24 mouse cellular contexts compared by ENCODE assay signal in the genomic region with DNA sequence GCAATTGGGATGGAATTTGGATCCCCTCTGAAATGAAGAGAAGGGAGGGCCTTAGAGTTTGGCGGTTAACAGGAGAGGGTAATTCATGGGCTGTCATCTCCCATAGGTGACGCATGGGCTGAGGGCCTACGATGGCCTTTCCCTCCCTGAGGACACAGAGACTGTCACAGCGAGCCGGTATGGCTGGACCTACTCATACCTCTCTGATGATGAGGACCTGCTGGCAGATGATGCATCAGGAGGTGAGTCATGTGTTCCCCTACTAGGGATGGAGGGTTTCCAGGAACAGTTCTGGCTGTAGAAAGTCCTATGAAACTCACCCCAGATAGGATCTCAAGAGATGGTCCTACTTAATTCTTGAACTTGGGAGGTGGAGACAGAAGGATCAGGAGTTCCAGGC. TPM values are rescaled to one million over a fixed set of nuclear protein-coding genes. Genes with fewer than 3 reads are reported as not detected.
DNase-seq lines count a peak whose midpoint lies in the region; ATAC-seq and TF ChIP-seq lines count a peak whose summit lies in the region.
"Had no signal": no experiment of that assay in that cellular context is flagged by ENCODE, and none has a peak within 500 bp of the region (broad histone marks: within the 10 kb centered on the region; RNA-seq: fewer than 3 reads in every experiment).

No protein-coding gene starts in this region.

- TF ChIP-seq EP300 in heart, postnatal 0 days (IDR thresholded peaks at IDR 0.05; ENCODE audit: low read depth), result no peak

- TF ChIP-seq POLR2A in myocyte (IDR thresholded peaks at IDR 0.05; ENCODE audit: insufficient read length, low read depth), result no peak

- peaks cover 66% of the 10 kb centered on the region for H3K79me2 ChIP-seq in myocyte (ENCODE audit: control insufficient read depth, insufficient read depth)

- H3K4me2 ChIP-seq in heart, postnatal 0 days (ENCODE audit: low read depth, low read length), result no peak overlapping the region
- no peak overlapping the region for H3K4me2 ChIP-seq in heart, embryonic 11.5 days
- peak overlapping the region; percentile 7 for H3K4me2 ChIP-seq in myocyte (ENCODE audit: low read depth)
- no peak overlapping the region for H3K4me2 ChIP-seq in liver, embryonic 12.5 days
- H3K4me2 ChIP-seq: limb, embryonic 12.5 days; stomach, embryonic 15.5 days had no signal

- CTCF ChIA-PET in Patski (lab: Charles Lee), result no interaction called here

- peaks cover 46% of the 10 kb centered on the region for H3K36me3 ChIP-seq in heart, postnatal 0 days (replicated peaks; ENCODE audit: control insufficient read depth, insufficient read depth, low read length)
- peaks cover 14% of the 10 kb centered on the region for H3K36me3 ChIP-seq in heart, embryonic 11.5 days (ENCODE audit: control insufficient read depth, insufficient read depth, low read length)
- H3K36me3 ChIP-seq in myocyte (ENCODE audit: control insufficient read depth, insufficient read depth), result peaks cover 9% of the 10 kb centered on the region
- peaks cover 15% of the 10 kb centered on the region; the same call in 1 of the 2 replicates for H3K36me3 ChIP-seq in liver, embryonic 12.5 days
- H3K36me3 ChIP-seq: G1E had no signal

- H3K4me1 ChIP-seq in heart, postnatal 0 days (ENCODE audit: control insufficient read depth, insufficient read depth), result peaks cover 63% of the 10 kb centered on the region
- peaks cover 53% of the 10 kb centered on the region for H3K4me1 ChIP-seq in heart, embryonic 11.5 days (ENCODE audit: control insufficient read depth, insufficient read depth, low read length)
- peaks cover 27% of the 10 kb centered on the region for H3K4me1 ChIP-seq in liver, embryonic 12.5 days

- no peak overlapping the region for H3ac ChIP-seq in myocyte (ENCODE audit: control insufficient read depth, insufficient read length)

- H3K4me3 ChIP-seq in heart, postnatal 0 days (ENCODE audit: low read depth, low read length), result no peak overlapping the region
- H3K4me3 ChIP-seq in heart, embryonic 11.5 days (ENCODE audit: low read depth, low read length), result no peak overlapping the region
- H3K4me3 ChIP-seq in myocyte, result no peak overlapping the region
- no peak overlapping the region for H3K4me3 ChIP-seq in liver, embryonic 12.5 days
- H3K4me3 ChIP-seq: limb, embryonic 12.5 days; midbrain, embryonic 10.5 days; stomach, embryonic 15.5 days had no signal

- POLR2A ChIA-PET in Patski (lab: Charles Lee), result no interaction called here

- WGBS in heart, postnatal 0 days, result 41% methylated on average over 5 of the region's 5 CpGs
- WGBS in heart, embryonic 11.5 days (ENCODE audit: insufficient replicate concordance), result 73% methylated on average over 5 of the region's 5 CpGs
- 86% methylated on average over 5 of the region's 5 CpGs for WGBS in liver, embryonic 12.5 days (ENCODE audit: insufficient replicate concordance)

- H3K9me3 ChIP-seq in heart, postnatal 0 days (replicated peaks; ENCODE audit: control insufficient read depth, low read length), result no peaks in the 10 kb centered on the region
- H3K9me3 ChIP-seq in heart, embryonic 11.5 days (replicated peaks; ENCODE audit: control insufficient read depth, low read length), result no peaks in the 10 kb centered on the region
- H3K9me3 ChIP-seq in liver, embryonic 12.5 days (replicated peaks), result no peaks in the 10 kb centered on the region
- H3K9me3 ChIP-seq: G1E; limb, embryonic 12.5 days; midbrain, embryonic 10.5 days; stomach, embryonic 15.5 days had no signal

- H3K27ac ChIP-seq in heart, postnatal 0 days (ENCODE audit: low read depth), result peak overlapping the region; percentile 56
- no peak overlapping the region for H3K27ac ChIP-seq in heart, embryonic 11.5 days (ENCODE audit: low read depth, low read length)
- H3K27ac ChIP-seq in liver, embryonic 12.5 days, result no peak overlapping the region
- H3K27ac ChIP-seq: stomach, embryonic 15.5 days had no signal

- DNase-seq in cerebellum, adult 11-12 months, result peak; percentile 12
- DNase-seq in cerebellum, postnatal 14 days, result no peak
- DNase-seq in heart, postnatal 0 days (ENCODE audit: low spot score), result no peak
- no peak for DNase-seq in Patski (ENCODE audit: low read depth, low spot score)
- DNase-seq in MN1 (ENCODE audit: low spot score), result no peak
- DNase-seq: B cell, adult 2 months; gastrocnemius, postnatal 14 days; kidney, adult 9 months; lung, adult 18-20 months; lung, postnatal 36 days; thymus, postnatal 14 days had no signal

- H3K27me3 ChIP-seq in heart, postnatal 0 days (ENCODE audit: control insufficient read depth, insufficient read depth, low read length), result no peaks in the 10 kb centered on the region
- no peaks in the 10 kb centered on the region for H3K27me3 ChIP-seq in heart, embryonic 11.5 days (ENCODE audit: control insufficient read depth, insufficient read depth, low read length)
- H3K27me3 ChIP-seq in Patski (no peaks in the 10 kb centered on the region), myocyte (ENCODE audit: control insufficient read depth, insufficient read depth, insufficient read length) (no peaks in the 10 kb centered on the region)
- H3K27me3 ChIP-seq in liver, embryonic 12.5 days (replicated peaks), result no peaks in the 10 kb centered on the region
- H3K27me3 ChIP-seq: limb, embryonic 12.5 days; stomach, embryonic 15.5 days had no signal

- 0 out of 2 replicates have a peak overlapping the region, but pooled peaks have one; percentile 4 for H3K9ac ChIP-seq in heart, postnatal 0 days (replicated peaks; ENCODE audit: low read depth, low read length)
- H3K9ac ChIP-seq in heart, embryonic 11.5 days (ENCODE audit: low read depth, low read length), result no peak overlapping the region
- H3K9ac ChIP-seq in liver, embryonic 12.5 days, result no peak overlapping the region
- H3K9ac ChIP-seq: limb, embryonic 12.5 days; stomach, embryonic 15.5 days had no signal

- no peak for ATAC-seq in heart, postnatal 0 days (ENCODE audit: insufficient read depth, low read depth)
- no peak for ATAC-seq in heart, embryonic 11.5 days (replicated peaks; ENCODE audit: insufficient number of reproducible peaks, low FRiP score, low TSS enrichment)
- ATAC-seq in Patski, result peak; percentile 68
- no peak for ATAC-seq in liver, embryonic 12.5 days

- in situ Hi-C loops in Patski (cut with MboI; ENCODE audit: low pct_unique_long_range_greater_than_20kb), result no loop called here

- no peak for TF ChIP-seq CTCF in heart, postnatal 0 days (IDR thresholded peaks at IDR 0.05; ENCODE audit: low read depth)
- no peak for TF ChIP-seq CTCF in Patski (IDR thresholded peaks at IDR 0.05)

TF ChIP-seq in myocyte, 11 proteins besides CTCF, POLR2A, EP300 and RAD21:
- no peak for TF ChIP-seq MYOD1 (IDR thresholded peaks at IDR 0.05; ENCODE audit: control insufficient read depth in 1 of 3, insufficient read length in 2 of 3, low read depth in 2 of 3)
- peak; percentile 9 for TF ChIP-seq USF1 (IDR thresholded peaks at IDR 0.05; ENCODE audit: low read depth)
- no peak for TF ChIP-seq POLR2AphosphoS2 (IDR thresholded peaks at IDR 0.05; ENCODE audit: insufficient read length, low read depth)
- TF ChIP-seq MAX (IDR thresholded peaks at IDR 0.05; ENCODE audit: low read depth), result no peak
- TF ChIP-seq REST (IDR thresholded peaks at IDR 0.05; ENCODE audit: insufficient read depth, insufficient read length), result no peak

RNA-seq across cellular contexts. Expression of a gene that starts 32.4 kb away (rescaled TPM):
- total RNA-seq in heart, postnatal 0 days (2014; rRNA removed; ENCODE audit: low replicate concordance), result 473 and 516 TPM in 2 replicates
- 41.2 and 42.4 TPM in 2 replicates for polyA plus RNA-seq in heart, postnatal 0 days (2015; fragmentation: Nextera tagmentation; extraction: Ambion mirVana)
- polyA plus RNA-seq in heart, embryonic 11.5 days (2014; fragmentation: Nextera tagmentation; extraction: Ambion mirVana), result 55.5 and 56.4 TPM in 2 replicates
- polyA plus RNA-seq in Patski (2021), result 133 TPM
- polyA plus RNA-seq in myocyte (2012; fragmentation: generic; extraction: Trizol), result 209 TPM
- polyA plus RNA-seq in liver, embryonic 12.5 days (2016; fragmentation: Nextera tagmentation; extraction: Ambion mirVana), result 6.4 and 7.3 TPM in 2 replicates
- total RNA-seq: hematopoietic stem cell, adult 5-6 weeks; monocyte, adult 5-6 weeks had no signal
- polyA plus RNA-seq: G1E had no signal

RNA-seq across cellular contexts. Expression of a gene that starts 47.9 kb away (rescaled TPM):
- total RNA-seq in heart, postnatal 0 days (2014; rRNA removed; ENCODE audit: low replicate concordance), result not detected in 2 replicates
- polyA plus RNA-seq in heart, postnatal 0 days (2015; fragmentation: Nextera tagmentation; extraction: Ambion mirVana), result not detected in 2 replicates
- polyA plus RNA-seq in heart, embryonic 11.5 days (2014; fragmentation: Nextera tagmentation; extraction: Ambion mirVana), result not detected in 2 replicates
- not detected for polyA plus RNA-seq in Patski (2021)
- 0.55 TPM for polyA plus RNA-seq in myocyte (2012; fragmentation: generic; extraction: Trizol)
- polyA plus RNA-seq in liver, embryonic 12.5 days (2016; fragmentation: Nextera tagmentation; extraction: Ambion mirVana), result not detected in 2 replicates
- total RNA-seq: gastrocnemius, postnatal 14 days; hematopoietic stem cell, adult 5-6 weeks; layer of hippocampus, adult 18-20 months; monocyte, adult 5-6 weeks had no signal
- polyA plus RNA-seq: embryonic facial prominence, embryonic 11.5 days; G1E; limb, embryonic 12.5 days; midbrain, embryonic 10.5 days; neural tube, embryonic 14.5 days; small intestine, adult 2 months; stomach, embryonic 15.5 days had no signal
